Mouse (Mus musculus) liver, adult 2 months (tissue): ENCODE data around the gene Chga.

ENCODE experiments used
- CTCF ChIP-seq: fragments of 200-500 bp; IDR thresholded peaks from 2 replicates; pipeline ENCODE4 v1.5.1; 2011; ENCODE audit warnings: low read depth, low read length, control low read depth
- POLR2A ChIP-seq: fragments of 200-500 bp; IDR thresholded peaks from 2 replicates; pipeline ENCODE4 v1.6.1; 2011; ENCODE audit warnings: low read length, control low read depth; ENCODE audit not compliant: insufficient read depth; ENCODE audit errors: extremely low read depth

- TF ChIP-seq CTCF (no peak), POLR2A (no peak)
Measured at GRCm38 (mm10) chr12:102514151-102514550, 40.6 kb upstream of the Chga start.
